Mouse (Mus musculus): ENCODE measurements around the gene Cyp4a32. TPM values are rescaled to one million over a fixed set of nuclear protein-coding genes. Genes with fewer than 3 reads are reported as not detected.
"Not testable (repeated sequence)": the region's sequence is repeated elsewhere in the genome, so short reads cannot be mapped to it uniquely, and the experiment has no call there.

The Cyp4a32 gene
- polyA plus RNA-seq, 1 experiment from 2014 or later, result 18.5 TPM

DNA sequence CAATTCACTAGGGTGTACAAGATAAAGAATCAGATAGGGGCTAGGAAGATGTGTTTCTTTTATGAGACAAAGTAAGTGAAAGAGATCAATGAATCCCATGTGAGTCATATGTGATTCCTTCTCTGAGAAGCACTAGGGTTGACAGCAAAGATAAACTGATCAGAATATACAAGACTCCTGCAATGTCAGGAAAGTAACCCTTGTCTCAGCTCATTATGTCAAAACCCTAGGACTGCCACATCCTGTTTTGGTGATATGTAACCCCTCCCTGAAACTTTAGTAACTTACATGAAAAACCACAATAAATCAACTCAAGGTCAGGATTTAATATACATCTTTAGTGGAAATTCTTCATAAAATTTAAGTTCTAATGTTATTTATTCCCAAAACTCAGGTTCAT is 13.2 kb downstream of the Cyp4a32 start:
- no peak overlapping the region for H3K4me3 ChIP-seq (ENCODE audit: low read depth, low read length)
- H3K27me3 ChIP-seq (ENCODE audit: insufficient read depth, low read length), result no peaks in the 10 kb centered on the region
- H3K9me3 ChIP-seq (ENCODE audit: low read length), result no peaks in the 10 kb centered on the region
- H3K4me2 ChIP-seq (ENCODE audit: low read depth, low read length), result no peak overlapping the region
- no peak overlapping the region for H3K9ac ChIP-seq (replicated peaks)
- H3K27ac ChIP-seq (ENCODE audit: low read depth), result no peak overlapping the region
- TF ChIP-seq EP300 (IDR thresholded peaks at IDR 0.05; ENCODE audit: low read depth) (no peak), CTCF (IDR thresholded peaks at IDR 0.05; ENCODE audit: low read depth) (no peak)
- H3K36me3 ChIP-seq (replicated peaks; ENCODE audit: insufficient read depth, low read length), result no peaks in the 10 kb centered on the region
- DNase-seq, result no peak
- no peak for ATAC-seq
- no peaks in the 10 kb centered on the region for H3K4me1 ChIP-seq (ENCODE audit: insufficient read depth)

DNA sequence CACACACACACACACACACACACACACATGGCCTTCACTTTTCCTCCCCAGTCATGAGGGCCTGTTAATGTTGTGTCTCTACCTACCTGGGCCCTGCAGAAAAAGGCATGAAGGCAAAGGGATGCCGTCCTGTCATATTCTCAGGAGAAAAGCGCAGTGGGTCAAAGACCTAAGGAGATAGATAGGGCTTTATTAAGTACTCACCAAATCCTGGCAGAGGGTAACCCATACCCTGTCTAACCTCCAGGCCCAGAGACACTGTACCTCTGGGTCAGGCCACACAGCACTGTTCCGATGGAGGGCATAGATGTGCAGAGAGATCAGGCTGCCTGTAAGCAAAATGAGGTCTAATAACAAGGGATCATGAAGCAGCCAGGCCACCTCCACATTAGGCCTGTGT is 24.8 kb downstream of the Cyp4a32 start:
- not testable (repeated sequence) for H3K4me3 ChIP-seq (ENCODE audit: low read depth, low read length); H3K27me3 ChIP-seq (ENCODE audit: insufficient read depth, low read length); H3K4me1 ChIP-seq (ENCODE audit: insufficient read depth); ATAC-seq; H3K27ac ChIP-seq (ENCODE audit: low read depth); H3K36me3 ChIP-seq (replicated peaks; ENCODE audit: insufficient read depth, low read length); H3K9ac ChIP-seq (replicated peaks); H3K4me2 ChIP-seq (ENCODE audit: low read depth, low read length); H3K9me3 ChIP-seq (ENCODE audit: low read length); DNase-seq
- WGBS (ENCODE audit: insufficient replicate concordance), result 80% methylated on average over 3 of the region's 3 CpGs

DNA sequence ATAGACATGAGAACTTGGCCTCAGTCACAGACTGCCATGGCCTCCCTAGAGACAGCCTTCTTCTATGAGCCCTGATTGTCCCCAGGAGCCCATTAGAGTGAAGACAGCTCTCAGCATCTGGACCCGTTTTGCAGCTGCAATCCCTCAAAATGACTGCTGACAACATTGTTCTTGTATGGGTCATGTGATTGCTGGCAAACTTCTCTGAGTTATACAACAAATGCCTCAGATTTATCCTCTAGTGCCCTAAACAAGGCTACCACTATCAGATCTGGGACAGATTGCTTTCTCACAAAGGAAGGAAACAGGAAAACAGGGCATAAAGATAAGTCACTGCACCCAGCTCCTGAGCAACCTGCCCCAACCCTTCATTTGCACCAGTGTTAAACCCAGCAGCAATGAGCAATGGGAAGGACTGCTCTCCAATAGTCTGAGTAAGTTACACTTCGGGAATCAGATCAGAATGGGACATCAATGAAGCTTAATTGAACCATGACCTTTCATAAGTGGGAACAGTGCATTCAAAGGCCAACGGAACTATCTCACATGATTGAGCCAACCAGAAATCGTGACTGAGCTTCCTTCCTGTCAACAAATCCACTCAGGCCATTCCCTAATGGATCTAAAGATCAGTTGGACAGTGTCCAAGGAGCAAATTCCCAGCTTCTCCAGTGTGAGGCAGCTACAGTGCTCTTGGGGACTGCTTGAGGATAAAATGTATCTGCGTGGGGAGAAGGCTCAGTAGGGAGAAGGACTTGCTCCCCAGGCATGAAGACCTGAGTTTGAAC is 42.4 kb downstream of the Cyp4a32 start:
- no peaks in the 10 kb centered on the region for H3K27me3 ChIP-seq (ENCODE audit: insufficient read depth, low read length)
- no peak overlapping the region for H3K4me2 ChIP-seq (ENCODE audit: low read depth, low read length)
- H3K9me3 ChIP-seq (ENCODE audit: low read length), result no peaks in the 10 kb centered on the region
- ATAC-seq (peak; percentile 56; the same call in 1 of the 2 replicates), DNase-seq (no peak)
- no peaks in the 10 kb centered on the region for H3K36me3 ChIP-seq (replicated peaks; ENCODE audit: insufficient read depth, low read length)
- 0 out of 2 replicates have a peak, but pooled peaks have one; percentile 9 for TF ChIP-seq CTCF (IDR thresholded peaks at IDR 0.05; ENCODE audit: low read depth)
- peak; percentile 35 for TF ChIP-seq EP300 (IDR thresholded peaks at IDR 0.05; ENCODE audit: low read depth)
- 21% methylated on average over 5 of the region's 5 CpGs for WGBS (ENCODE audit: insufficient replicate concordance)
- no peak overlapping the region for H3K4me3 ChIP-seq (ENCODE audit: low read depth, low read length)
- no peak overlapping the region for H3K27ac ChIP-seq (ENCODE audit: low read depth)
- H3K9ac ChIP-seq (replicated peaks), result no peak overlapping the region
- H3K4me1 ChIP-seq (ENCODE audit: insufficient read depth), result no peaks in the 10 kb centered on the region

DNA sequence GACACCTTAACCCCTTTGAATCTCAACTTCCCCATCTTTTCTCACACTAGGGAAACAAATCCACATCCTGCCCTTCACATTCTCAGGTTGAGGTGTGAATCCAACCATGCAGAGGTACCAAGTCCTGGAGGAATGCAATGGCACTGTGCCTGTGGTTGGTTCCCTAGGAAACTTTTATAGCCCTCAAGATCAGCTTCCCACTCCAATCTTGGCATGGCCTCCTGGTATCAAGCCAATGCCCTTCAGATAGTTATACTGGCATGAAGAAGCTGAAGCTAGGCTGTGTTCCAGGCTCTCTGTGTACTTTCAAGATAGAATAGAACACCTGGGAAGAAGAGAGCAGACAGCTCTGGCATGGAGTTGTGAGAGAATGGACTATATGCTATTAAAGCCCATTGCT is 44.6 kb downstream of the Cyp4a32 start:
- Histone ChIP-seq H3K4me3 (ENCODE audit: low read depth, low read length) (no peak overlapping the region), H3K36me3 (replicated peaks; ENCODE audit: insufficient read depth, low read length) (no peaks in the 10 kb centered on the region), H3K9me3 (ENCODE audit: low read length) (no peaks in the 10 kb centered on the region), H3K4me2 (ENCODE audit: low read depth, low read length) (peak overlapping the region; percentile 22; the same call in 1 of the 2 replicates), H3K4me1 (ENCODE audit: insufficient read depth) (no peaks in the 10 kb centered on the region), H3K27ac (ENCODE audit: low read depth) (no peak overlapping the region), H3K27me3 (ENCODE audit: insufficient read depth, low read length) (no peaks in the 10 kb centered on the region), H3K9ac (replicated peaks) (no peak overlapping the region)
- DNase-seq (no peak), ATAC-seq (no peak)
- TF ChIP-seq CTCF (IDR thresholded peaks at IDR 0.05; ENCODE audit: low read depth) (no peak), EP300 (IDR thresholded peaks at IDR 0.05; ENCODE audit: low read depth) (no peak)

DNA sequence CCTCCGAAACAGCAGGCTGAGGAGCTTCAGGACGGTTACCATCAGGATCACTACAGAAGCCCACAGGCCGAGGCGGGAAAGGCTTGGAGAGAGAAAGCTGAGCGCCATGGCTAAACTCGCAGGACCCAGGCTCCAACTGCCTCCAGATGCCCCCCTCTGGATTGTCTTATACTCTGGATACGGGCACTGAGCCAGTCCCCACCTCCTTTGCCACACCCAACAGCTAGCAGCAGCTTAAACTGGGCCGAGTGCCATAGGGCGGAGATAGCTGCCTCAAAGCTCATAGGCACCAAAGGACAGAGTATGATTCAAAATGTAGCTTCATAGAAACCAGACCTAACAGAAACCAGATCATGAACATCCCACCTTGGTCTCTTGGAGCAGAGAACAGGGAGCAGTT is 46.8 kb downstream of the Cyp4a32 start, which contains the start of gene Cyp4b1:
Gene Cyp4b1, minus strand, starts transcription at position 144 of the 400 bp plus-strand sequence.
- Histone ChIP-seq H3K27ac (ENCODE audit: low read depth) (no peak within 1 kb of the TSS), H3K4me3 (ENCODE audit: low read depth, low read length) (no peak within 1 kb of the TSS), H3K9me3 (ENCODE audit: low read length) (no peaks in the 10 kb centered on the region), H3K4me2 (ENCODE audit: low read depth, low read length) (no peak within 1 kb of the TSS), H3K27me3 (ENCODE audit: insufficient read depth, low read length) (no peaks in the 10 kb centered on the region), H3K9ac (replicated peaks) (no peak within 1 kb of the TSS), H3K36me3 (replicated peaks; ENCODE audit: insufficient read depth, low read length) (no peaks in the 10 kb centered on the region), H3K4me1 (ENCODE audit: insufficient read depth) (no peaks in the 10 kb centered on the region)
- no peak for TF ChIP-seq EP300 (IDR thresholded peaks at IDR 0.05; ENCODE audit: low read depth)
- no peak for TF ChIP-seq CTCF (IDR thresholded peaks at IDR 0.05; ENCODE audit: low read depth)
- WGBS (ENCODE audit: insufficient replicate concordance), result 63% methylated on average over 9 of the region's 9 CpGs
- peak; percentile 76 for DNase-seq
- peak; percentile 72 for ATAC-seq

DNA sequence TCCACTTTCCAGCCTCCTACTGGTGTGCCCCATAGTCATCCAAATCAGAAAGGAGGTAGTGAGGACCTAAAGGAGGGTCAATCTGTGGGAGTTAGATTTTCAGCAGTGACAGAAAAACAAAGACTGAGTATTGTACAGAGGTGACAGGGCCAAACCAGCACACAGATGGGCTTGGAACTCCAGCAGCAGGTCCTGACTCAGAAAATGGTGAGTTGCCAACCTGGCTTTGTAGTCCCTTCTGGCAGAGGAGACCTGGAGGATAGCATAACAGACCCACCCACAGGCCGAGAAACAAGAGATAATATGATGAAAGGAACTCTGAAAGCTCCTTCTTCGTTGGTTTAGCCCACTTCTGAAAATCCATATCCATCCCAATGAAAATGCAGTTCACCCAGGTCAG is 48.0 kb downstream of the Cyp4a32 start:
- Histone ChIP-seq H3K4me3 (ENCODE audit: low read depth, low read length) (no peak overlapping the region), H3K27me3 (ENCODE audit: insufficient read depth, low read length) (no peaks in the 10 kb centered on the region)
- no peak for TF ChIP-seq EP300 (IDR thresholded peaks at IDR 0.05; ENCODE audit: low read depth)
- TF ChIP-seq CTCF (IDR thresholded peaks at IDR 0.05; ENCODE audit: low read depth), result no peak

More for the DNA sequence above, 48.0 kb downstream of the Cyp4a32 start:
- no peaks in the 10 kb centered on the region for H3K36me3 ChIP-seq (replicated peaks; ENCODE audit: insufficient read depth, low read length)
- no peak overlapping the region for H3K27ac ChIP-seq (ENCODE audit: low read depth)
- WGBS (ENCODE audit: insufficient replicate concordance), result 62% methylated on average over 2 of the region's 2 CpGs
- ATAC-seq (no peak), DNase-seq (no peak)
- H3K4me2 ChIP-seq (ENCODE audit: low read depth, low read length), result no peak overlapping the region
- no peaks in the 10 kb centered on the region for H3K4me1 ChIP-seq (ENCODE audit: insufficient read depth)
- H3K9ac ChIP-seq (replicated peaks), result no peak overlapping the region
- no peaks in the 10 kb centered on the region for H3K9me3 ChIP-seq (ENCODE audit: low read length)
